Mouse (Mus musculus): ENCODE results near the gene Tom1l2. TPM values are rescaled to one million over a fixed set of nuclear protein-coding genes. Genes with fewer than 3 reads are reported as not detected.
A peak's percentile ranks its signal among the peaks of the same experiment; 100 is the strongest.

Tom1l2 gene
- total and polyA plus RNA-seq, 2 experiments from 2014 or later = 31.3 to 77.3 TPM

DNA sequence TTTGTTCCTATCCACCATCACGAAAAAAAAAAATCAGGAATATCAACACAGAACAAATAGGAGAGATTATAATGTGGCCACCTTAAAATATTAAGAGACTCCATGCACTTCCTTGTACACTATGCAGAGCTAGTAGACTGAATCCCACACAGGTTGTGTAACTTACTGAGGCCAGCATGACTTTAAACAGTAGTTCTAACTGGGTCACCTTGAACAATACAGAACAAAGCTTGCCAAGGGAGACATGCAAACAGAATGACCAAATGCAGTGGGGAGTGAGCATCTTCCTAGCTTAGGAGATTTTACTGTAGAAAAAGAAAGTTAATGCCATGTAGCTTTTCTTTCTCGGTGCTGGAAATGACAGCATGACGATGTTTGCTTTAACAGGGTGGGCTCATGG is 52.4 kb downstream of the Tom1l2 start:
- H3K9ac ChIP-seq (replicated peaks; ENCODE audit: low read depth, low read length) = no peak overlapping the region
- TF ChIP-seq CTCF (IDR thresholded peaks at IDR 0.05; ENCODE audit: low read depth) (no peak), EP300 (IDR thresholded peaks at IDR 0.05; ENCODE audit: low read depth) (no peak)
- no peak for ATAC-seq (ENCODE audit: insufficient read depth, low read depth)
- H3K4me1 ChIP-seq (ENCODE audit: control insufficient read depth, insufficient read depth) = peaks cover 19% of the 10 kb centered on the region
- peak overlapping the region; percentile 10 for H3K27ac ChIP-seq (ENCODE audit: low read depth)
- no peaks in the 10 kb centered on the region for H3K27me3 ChIP-seq (ENCODE audit: control insufficient read depth, insufficient read depth, low read length)
- no peaks in the 10 kb centered on the region for H3K36me3 ChIP-seq (replicated peaks; ENCODE audit: control insufficient read depth, insufficient read depth, low read length)
- DNase-seq (ENCODE audit: low spot score) = no peak
- no peaks in the 10 kb centered on the region for H3K9me3 ChIP-seq (replicated peaks; ENCODE audit: control insufficient read depth, low read length)
- no peak overlapping the region for H3K4me3 ChIP-seq (ENCODE audit: low read depth, low read length)
- no peak overlapping the region for H3K4me2 ChIP-seq (ENCODE audit: low read depth, low read length)
- 68% methylated on average over 3 of the region's 3 CpGs for WGBS

GRCm38 (mm10) chr11:60297772-60298171 is 54.9 kb downstream of the Tom1l2 start:
- Histone ChIP-seq H3K4me1 (ENCODE audit: control insufficient read depth, insufficient read depth) (peaks cover 19% of the 10 kb centered on the region), H3K4me3 (ENCODE audit: low read depth, low read length) (no peak overlapping the region)
- WGBS = 61% methylated on average over 3 of the region's 3 CpGs

DNA sequence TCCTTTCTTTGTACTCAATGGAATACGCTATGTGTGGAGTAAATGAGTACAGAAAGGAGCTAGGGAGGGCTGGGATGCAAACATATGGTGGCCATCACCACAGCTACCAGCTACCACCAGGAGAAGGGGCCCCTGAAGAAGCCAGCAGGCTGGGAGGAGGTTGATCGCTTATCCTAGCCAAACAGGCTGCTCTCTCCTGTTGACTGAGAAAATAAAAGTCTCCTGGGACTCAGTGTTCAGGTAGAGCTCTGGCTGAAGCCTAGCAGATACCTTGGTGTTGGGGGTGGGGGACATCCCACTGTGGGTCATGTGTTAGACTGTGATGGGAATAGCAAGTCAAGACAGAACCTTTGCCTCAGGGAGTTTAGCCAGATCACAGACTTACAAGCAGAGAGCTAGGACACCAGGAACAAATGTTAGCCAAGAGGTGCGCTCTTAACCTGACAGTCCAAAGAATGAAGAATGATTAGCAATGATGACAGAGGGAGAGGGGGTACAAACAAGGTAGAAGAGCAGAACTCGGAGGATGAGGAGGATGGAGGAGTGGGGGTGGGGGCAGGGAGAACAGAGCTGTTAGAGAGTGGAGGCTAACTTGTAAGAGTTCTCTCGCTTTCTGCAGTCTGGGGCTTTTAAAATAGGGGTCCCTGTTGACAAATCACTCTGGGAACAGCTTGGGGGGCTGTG is 57.9 kb downstream of the Tom1l2 start:
- DNase-seq (ENCODE audit: low spot score) (no peak), ATAC-seq (ENCODE audit: insufficient read depth, low read depth) (no peak)
- H3K36me3 ChIP-seq (replicated peaks; ENCODE audit: control insufficient read depth, insufficient read depth, low read length) = no peaks in the 10 kb centered on the region
- H3K27ac ChIP-seq (ENCODE audit: low read depth) = no peak overlapping the region
- no peaks in the 10 kb centered on the region for H3K27me3 ChIP-seq (ENCODE audit: control insufficient read depth, insufficient read depth, low read length)
- 69% methylated on average over 5 of the region's 5 CpGs for WGBS
- no peak overlapping the region for H3K4me3 ChIP-seq (ENCODE audit: low read depth, low read length)
- no peak overlapping the region for H3K9ac ChIP-seq (replicated peaks; ENCODE audit: low read depth, low read length)
- 0 out of 2 replicates have a peak, but pooled peaks cover 7% of the 10 kb centered on the region for H3K4me1 ChIP-seq (ENCODE audit: control insufficient read depth, insufficient read depth)
- no peaks in the 10 kb centered on the region for H3K9me3 ChIP-seq (replicated peaks; ENCODE audit: control insufficient read depth, low read length)
- TF ChIP-seq EP300 (IDR thresholded peaks at IDR 0.05; ENCODE audit: low read depth) = no peak
- TF ChIP-seq CTCF (IDR thresholded peaks at IDR 0.05; ENCODE audit: low read depth) = no peak
- no peak overlapping the region for H3K4me2 ChIP-seq (ENCODE audit: low read depth, low read length)

More at GRCm38 (mm10) chr11:60297772-60298171, 54.9 kb downstream of the Tom1l2 start:
- TF ChIP-seq CTCF (IDR thresholded peaks at IDR 0.05; ENCODE audit: low read depth) (no peak), EP300 (IDR thresholded peaks at IDR 0.05; ENCODE audit: low read depth) (no peak)
- no peak overlapping the region for H3K27ac ChIP-seq (ENCODE audit: low read depth)
- H3K9ac ChIP-seq (replicated peaks; ENCODE audit: low read depth, low read length) = no peak overlapping the region
- H3K4me2 ChIP-seq (ENCODE audit: low read depth, low read length) = no peak overlapping the region
- H3K9me3 ChIP-seq (replicated peaks; ENCODE audit: control insufficient read depth, low read length) = no peaks in the 10 kb centered on the region
- no peak for ATAC-seq (ENCODE audit: insufficient read depth, low read depth)
- H3K27me3 ChIP-seq (ENCODE audit: control insufficient read depth, insufficient read depth, low read length) = no peaks in the 10 kb centered on the region
- no peaks in the 10 kb centered on the region for H3K36me3 ChIP-seq (replicated peaks; ENCODE audit: control insufficient read depth, insufficient read depth, low read length)
- DNase-seq (ENCODE audit: low spot score) = no peak

DNA sequence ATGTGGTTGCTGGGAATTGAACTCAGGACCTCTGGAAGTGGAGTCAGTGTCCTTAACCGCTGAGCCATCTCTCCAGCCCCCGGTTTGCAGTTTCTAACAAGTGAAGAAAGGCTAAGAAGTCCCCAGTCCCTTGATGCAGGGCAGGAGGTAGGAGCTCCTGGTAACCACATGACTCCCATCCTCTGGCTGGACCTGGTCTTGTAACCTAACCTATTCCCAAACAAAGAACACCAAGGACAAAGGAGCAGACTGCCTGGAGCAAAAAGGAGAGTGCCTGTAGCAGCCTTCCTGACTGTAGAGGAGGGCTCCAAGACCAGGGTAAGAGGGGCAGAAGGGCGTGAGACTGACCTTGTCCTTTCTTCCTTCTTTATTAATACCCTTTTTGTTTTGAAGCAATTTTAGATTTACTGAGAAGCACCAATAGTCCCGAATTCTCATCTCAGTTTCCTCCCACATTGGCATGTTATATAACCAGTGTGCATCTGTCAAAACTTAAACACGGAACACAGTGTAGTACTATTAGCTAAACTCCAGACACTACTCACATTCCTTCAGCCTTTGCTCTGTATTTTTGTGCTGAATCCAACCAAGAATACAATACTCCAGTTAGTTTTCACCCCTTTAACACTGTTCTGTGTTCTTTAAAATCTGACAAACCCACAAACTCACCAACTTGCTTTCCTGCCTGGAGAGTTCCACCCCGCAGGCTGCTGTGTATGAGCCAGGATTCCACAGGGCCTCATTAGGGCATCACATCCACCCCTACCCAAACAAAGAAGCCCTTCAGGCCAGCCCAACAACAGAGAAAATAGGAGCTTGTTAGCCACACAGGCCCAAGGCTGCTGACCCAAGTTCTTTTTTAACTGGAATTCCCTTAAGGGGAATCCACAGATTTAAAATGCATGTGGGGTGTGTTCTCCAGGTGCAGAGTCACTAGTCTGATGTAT is 58.7 kb downstream of the Tom1l2 start:
- H3K27ac ChIP-seq (ENCODE audit: low read depth) = no peak overlapping the region
- 84% methylated on average over 6 of the region's 6 CpGs for WGBS
- H3K9ac ChIP-seq (replicated peaks; ENCODE audit: low read depth, low read length) = no peak overlapping the region
- DNase-seq (ENCODE audit: low spot score) = no peak
- no peaks in the 10 kb centered on the region for H3K9me3 ChIP-seq (replicated peaks; ENCODE audit: control insufficient read depth, low read length)
- TF ChIP-seq CTCF (IDR thresholded peaks at IDR 0.05; ENCODE audit: low read depth) (no peak), EP300 (IDR thresholded peaks at IDR 0.05; ENCODE audit: low read depth) (no peak)
- ATAC-seq (ENCODE audit: insufficient read depth, low read depth) = no peak
- no peaks in the 10 kb centered on the region for H3K36me3 ChIP-seq (replicated peaks; ENCODE audit: control insufficient read depth, insufficient read depth, low read length)
- 0 out of 2 replicates have a peak, but pooled peaks cover 7% of the 10 kb centered on the region for H3K4me1 ChIP-seq (ENCODE audit: control insufficient read depth, insufficient read depth)
- no peaks in the 10 kb centered on the region for H3K27me3 ChIP-seq (ENCODE audit: control insufficient read depth, insufficient read depth, low read length)
- H3K4me2 ChIP-seq (ENCODE audit: low read depth, low read length) = no peak overlapping the region
- H3K4me3 ChIP-seq (ENCODE audit: low read depth, low read length) = no peak overlapping the region

GRCm38 (mm10) chr11:60292718-60293117 is 60.0 kb downstream of the Tom1l2 start:
- peak; percentile 95 for DNase-seq (ENCODE audit: low spot score)
- no peaks in the 10 kb centered on the region for H3K27me3 ChIP-seq (ENCODE audit: control insufficient read depth, insufficient read depth, low read length)
- 38% methylated on average over 2 of the region's 2 CpGs for WGBS
- 0 out of 2 replicates have a peak, but pooled peaks cover 5% of the 10 kb centered on the region for H3K36me3 ChIP-seq (replicated peaks; ENCODE audit: control insufficient read depth, insufficient read depth, low read length)
- H3K9me3 ChIP-seq (replicated peaks; ENCODE audit: control insufficient read depth, low read length) = no peaks in the 10 kb centered on the region
- 0 out of 2 replicates have a peak, but pooled peaks cover 7% of the 10 kb centered on the region for H3K4me1 ChIP-seq (ENCODE audit: control insufficient read depth, insufficient read depth)
- H3K4me2 ChIP-seq (ENCODE audit: low read depth, low read length) = no peak overlapping the region
- H3K27ac ChIP-seq (ENCODE audit: low read depth) = peak overlapping the region; percentile 31
- H3K9ac ChIP-seq (replicated peaks; ENCODE audit: low read depth, low read length) = no peak overlapping the region
- peak; percentile 93 for ATAC-seq (ENCODE audit: insufficient read depth, low read depth)
- no peak overlapping the region for H3K4me3 ChIP-seq (ENCODE audit: low read depth, low read length)
- TF ChIP-seq CTCF (IDR thresholded peaks at IDR 0.05; ENCODE audit: low read depth) (peak; percentile 91), EP300 (IDR thresholded peaks at IDR 0.05; ENCODE audit: low read depth) (no peak)
